ENCODE assay signal across 9 mouse cellular contexts in the genomic region with DNA sequence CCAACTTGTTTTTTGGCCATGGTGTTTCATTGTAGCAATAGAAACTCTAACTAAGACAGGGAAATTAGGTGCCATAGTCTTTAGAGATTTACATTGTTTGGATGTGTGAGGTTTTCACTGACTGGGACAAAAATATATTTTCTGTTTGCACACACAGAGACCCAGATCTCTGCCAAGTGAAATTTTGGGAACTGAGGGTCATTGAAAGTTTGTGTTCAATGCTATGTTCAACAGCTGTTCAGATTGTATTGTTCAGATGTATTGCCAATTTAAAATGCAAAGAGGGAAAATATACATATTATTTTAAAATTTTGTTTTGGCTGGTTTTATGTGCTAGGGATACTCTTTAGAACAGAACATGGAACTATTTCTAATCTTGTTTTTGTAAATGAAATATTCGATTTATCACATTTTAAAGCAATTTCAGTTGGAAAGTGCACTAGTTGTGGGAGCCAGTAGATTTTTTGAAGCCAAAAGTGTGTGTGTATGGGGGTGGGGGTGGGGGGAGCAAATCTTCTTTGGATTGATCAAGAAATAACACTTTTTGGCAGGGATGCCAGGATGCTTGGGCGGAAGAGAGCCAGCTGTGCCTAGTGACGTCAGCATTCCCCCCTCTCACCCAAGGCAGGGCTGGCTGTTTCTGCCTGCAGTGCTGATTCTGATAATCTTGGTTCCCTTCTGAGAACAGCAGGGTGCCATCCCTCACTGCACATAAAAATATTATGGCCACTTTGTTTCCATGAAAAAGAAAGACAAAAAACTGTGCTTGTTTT. TPM values are rescaled to one million over a fixed set of nuclear protein-coding genes. Genes with fewer than 3 reads are reported as not detected.
A peak's percentile ranks its signal among the peaks of the same experiment; 100 is the strongest.
DNase-seq lines count a peak whose midpoint lies in the region; ATAC-seq lines count a peak whose summit lies in the region.
"Had no signal": no experiment of that assay in that cellular context is flagged by ENCODE, and none has a peak within 500 bp of the region (broad histone marks: within the 10 kb centered on the region; RNA-seq: fewer than 3 reads in every experiment).

No protein-coding gene starts in this region.

- no peak overlapping the region for H3K4me3 ChIP-seq in forebrain, embryonic 16.5 days (replicated peaks; ENCODE audit: low read length)
- no peak overlapping the region for H3K4me3 ChIP-seq in forebrain, embryonic 11.5 days (ENCODE audit: low read depth, low read length)
- H3K4me3 ChIP-seq: embryonic facial prominence, embryonic 13.5 days had no signal

- intact Hi-C loops in left cerebral cortex, postnatal 10 days (cut with DNase I) = no loop called here

- no peak overlapping the region for H3K4me2 ChIP-seq in forebrain, embryonic 16.5 days (ENCODE audit: low read length)
- H3K4me2 ChIP-seq in forebrain, embryonic 11.5 days (ENCODE audit: low read depth, low read length, severe bottlenecking) = no peak overlapping the region
- H3K4me2 ChIP-seq: embryonic facial prominence, embryonic 13.5 days had no signal

- H3K9me3 ChIP-seq in forebrain, embryonic 16.5 days (ENCODE audit: control insufficient read depth, low read length) = peaks cover 5% of the 10 kb centered on the region; the same call in 1 of the 2 replicates
- no peaks in the 10 kb centered on the region for H3K9me3 ChIP-seq in forebrain, embryonic 11.5 days (ENCODE audit: control insufficient read depth, low read length)

- no peak overlapping the region for H3K27ac ChIP-seq in forebrain, embryonic 16.5 days (ENCODE audit: low read length)
- no peak overlapping the region for H3K27ac ChIP-seq in forebrain, embryonic 11.5 days (ENCODE audit: low read depth, low read length)
- H3K27ac ChIP-seq: embryonic facial prominence, embryonic 13.5 days had no signal

- H3K27me3 ChIP-seq in forebrain, embryonic 16.5 days (replicated peaks; ENCODE audit: control insufficient read depth, insufficient read depth, low read length) = no peaks in the 10 kb centered on the region
- no peaks in the 10 kb centered on the region for H3K27me3 ChIP-seq in forebrain, embryonic 11.5 days (ENCODE audit: control insufficient read depth, insufficient read depth, low read length)
- H3K27me3 ChIP-seq: embryonic facial prominence, embryonic 13.5 days had no signal

- no peak overlapping the region for H3K9ac ChIP-seq in forebrain, embryonic 16.5 days (replicated peaks; ENCODE audit: low read depth, low read length)
- H3K9ac ChIP-seq in forebrain, embryonic 11.5 days (ENCODE audit: low read length) = no peak overlapping the region
- H3K9ac ChIP-seq: embryonic facial prominence, embryonic 13.5 days had no signal

- ATAC-seq in forebrain, embryonic 16.5 days = peak; percentile 49
- no peak for ATAC-seq in forebrain, embryonic 11.5 days (replicated peaks; ENCODE audit: low FRiP score)

- H3K4me1 ChIP-seq in forebrain, embryonic 16.5 days (replicated peaks; ENCODE audit: control insufficient read depth, insufficient read depth, low read length) = 0 out of 2 replicates have a peak, but pooled peaks cover 2% of the 10 kb centered on the region
- no peaks in the 10 kb centered on the region for H3K4me1 ChIP-seq in forebrain, embryonic 11.5 days (replicated peaks; ENCODE audit: control insufficient read depth, insufficient read depth, low read length)
- H3K4me1 ChIP-seq: embryonic facial prominence, embryonic 13.5 days had no signal

- 39% methylated on average over 3 of the region's 3 CpGs for WGBS in forebrain, embryonic 16.5 days
- 84% methylated on average over 3 of the region's 3 CpGs for WGBS in forebrain, embryonic 11.5 days

- DNase-seq in forebrain, embryonic 11.5 days (ENCODE audit: low spot score) = no peak
- DNase-seq in left cerebral cortex, adult 18-20 months (ENCODE audit: low spot score in 2 of 2) = peak; percentile 55 to 59
- no peak for DNase-seq in left cerebral cortex, adult 11 months (ENCODE audit: low spot score)
- peak; percentile 46 to 70 for DNase-seq in left cerebral cortex, postnatal 10 days (ENCODE audit: extremely low spot score in 1 of 2, low spot score in 2 of 2)
- DNase-seq in right cerebral cortex, postnatal 10 days (ENCODE audit: low spot score in 2 of 2) = peak; percentile 78 to 82
- no peak for DNase-seq in MN1 (ENCODE audit: low spot score)
- no peak for DNase-seq in yolk sac, embryonic 10.5 days (ENCODE audit: low spot score)

- H3K36me3 ChIP-seq in forebrain, embryonic 16.5 days (ENCODE audit: control insufficient read depth, insufficient read depth) = no peaks in the 10 kb centered on the region
- no peaks in the 10 kb centered on the region for H3K36me3 ChIP-seq in forebrain, embryonic 11.5 days (ENCODE audit: control insufficient read depth, insufficient read depth, low read length)
- H3K36me3 ChIP-seq: embryonic facial prominence, embryonic 13.5 days had no signal

RNA-seq across cellular contexts. Expression of a gene that starts 28.6 kb away (rescaled TPM):
- 14.4 and 23.4 TPM in 2 replicates for polyA plus RNA-seq in forebrain, embryonic 16.5 days (2015; fragmentation: Nextera tagmentation; extraction: Ambion mirVana)
- polyA plus RNA-seq in forebrain, embryonic 11.5 days (2014; fragmentation: Nextera tagmentation; extraction: Ambion mirVana) = 1.5 and 2.2 TPM in 2 replicates
- 100 to 1,000 TPM; 460 to 461 TPM for total RNA-seq in left cerebral cortex, adult 18-20 months (2021)
- total RNA-seq in left cerebral cortex, postnatal 10 days (2021) = 100 to 1,000 TPM; 166 to 168 TPM

Comparison
In these comparisons a context has a peak if more than half of its experiments do, and no peak if none do; other contexts are left out.
1. DNase-seq: peak in left cerebral cortex, adult 18-20 months (2 of 2), left cerebral cortex, postnatal 10 days (2 of 2) and right cerebral cortex, postnatal 10 days (2 of 2); none in forebrain, embryonic 11.5 days (single experiment), left cerebral cortex, adult 11 months (single experiment), MN1 (single experiment) and yolk sac, embryonic 10.5 days (single experiment).